Mouse (Mus musculus) hindbrain, embryonic 13.5 days (tissue): ENCODE measurements around the gene Gjb2. TPM values are rescaled to one million over a fixed set of nuclear protein-coding genes. Genes with fewer than 3 reads are reported as not detected.
"Not testable (repeated sequence)": the region's sequence is repeated elsewhere in the genome, so short reads cannot be mapped to it uniquely, and the experiment has no call there.

Experiments used
- ATAC-seq: fragments of 200-750 bp; cut with Nextera tagmentation; 2 replicates; pipeline ENCODE4 v1.8.0; 2017; ENCODE audit warnings: moderate TSS enrichment; ENCODE audit not compliant: low FRiP score
- H3K27ac ChIP-seq: fragments of 300-500 bp; sonication (generic); 2 replicates; pipeline ENCODE4 v1.5.1; 2015; ENCODE audit warnings: inconsistent platforms, mild to moderate bottlenecking, moderate library complexity
- H3K27me3 ChIP-seq: fragments of 300-500 bp; sonication (generic); 2 replicates; pipeline ENCODE4 v1.6.1; 2015; ENCODE audit warnings: mild to moderate bottlenecking, inconsistent platforms
- H3K36me3 ChIP-seq: fragments of 300-500 bp; sonication (generic); 2 replicates; pipeline ENCODE4 v1.6.1; 2015; ENCODE audit warnings: mild to moderate bottlenecking, inconsistent platforms
- H3K4me1 ChIP-seq: fragments of 300-500 bp; sonication (generic); replicated peaks from 2 replicates; pipeline ENCODE4 v1.6.1; 2015; ENCODE audit warnings: inconsistent platforms
- H3K4me2 ChIP-seq: fragments of 300-500 bp; sonication (generic); 2 replicates; pipeline ENCODE4 v1.6.1; 2015; ENCODE audit warnings: inconsistent platforms, mild to moderate bottlenecking, moderate library complexity
- H3K4me3 ChIP-seq: fragments of 300-500 bp; sonication (generic); 2 replicates; pipeline ENCODE4 v1.5.1; 2015; ENCODE audit warnings: mild to moderate bottlenecking, inconsistent platforms
- H3K9ac ChIP-seq: fragments of 300-500 bp; sonication (generic); 2 replicates; pipeline ENCODE4 v1.6.1; 2015; ENCODE audit warnings: mild to moderate bottlenecking, inconsistent platforms
- H3K9me3 ChIP-seq: fragments of 300-500 bp; sonication (generic); 2 replicates; pipeline ENCODE4 v1.6.1; 2016; ENCODE audit warnings: inconsistent platforms
- WGBS: fragments of 180-500 bp; shearing (Covaris S2); methylation state at CpG from one replicate; pipeline ENCODE4 v1.1.7; 2015; 5-methylcytosine and 5-hydroxymethylcytosine counted together
- polyA plus RNA-seq: library from polyadenylated mRNA; unstranded; fragments of >200 nt; fragmentation: Nextera tagmentation; extraction: Ambion mirVana; gene quantifications from 2 replicates; pipeline ENCODE4 v1.2.1, GENCODE M21; 2015

Gjb2 gene
- polyA plus RNA-seq, 1 experiment from 2014 or later, result 15.3 TPM

DNA sequence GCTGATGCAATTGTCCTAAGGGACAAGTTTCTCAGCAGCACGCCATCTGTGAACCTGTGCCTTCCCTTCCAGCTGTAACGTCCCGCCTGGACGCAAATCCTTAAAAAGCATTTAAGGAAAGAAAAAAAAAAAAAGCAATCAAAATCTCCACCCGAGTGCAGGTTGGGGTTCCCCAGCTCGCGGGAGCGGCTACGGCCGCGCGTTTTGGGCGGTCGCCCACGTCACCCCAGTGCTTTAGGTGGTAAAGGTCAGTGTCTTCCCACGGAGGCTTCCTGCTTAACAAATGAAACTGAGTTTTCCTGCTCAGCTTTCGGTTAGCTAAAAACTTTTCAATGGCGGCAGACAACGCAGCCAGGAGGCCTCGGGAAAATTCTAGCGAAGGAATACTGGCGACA is 794 bp downstream of the Gjb2 start:
- Histone ChIP-seq H3K27me3 (peaks cover 79% of the 10 kb centered on the region), H3K27ac (no peak overlapping the region)

GRCm38 (mm10) chr14:57103121-57103520 is 1.4 kb downstream of the Gjb2 start:
- 52% methylated on average over 6 of the region's 6 CpGs for WGBS
- H3K9me3 ChIP-seq, result no peaks in the 10 kb centered on the region
- H3K4me1 ChIP-seq, result peaks cover 21% of the 10 kb centered on the region
- H3K4me2 ChIP-seq, result peak overlapping the region; percentile 96
- no peaks in the 10 kb centered on the region for H3K36me3 ChIP-seq
- H3K27ac ChIP-seq, result no peak overlapping the region
- peaks cover 75% of the 10 kb centered on the region for H3K27me3 ChIP-seq
- no peak overlapping the region for H3K9ac ChIP-seq
- peak overlapping the region; percentile 59; the same call in 1 of the 2 replicates for H3K4me3 ChIP-seq
- ATAC-seq, result no peak

More for the DNA sequence above, 794 bp downstream of the Gjb2 start:
- no peaks in the 10 kb centered on the region for H3K9me3 ChIP-seq
- peak overlapping the region; percentile 59 for H3K4me3 ChIP-seq
- peak overlapping the region; percentile 96 for H3K4me2 ChIP-seq
- under 1% methylated on average over 22 of the region's 22 CpGs for WGBS
- peaks cover 21% of the 10 kb centered on the region for H3K4me1 ChIP-seq
- H3K9ac ChIP-seq, result peak overlapping the region; percentile 68
- no peak for ATAC-seq
- H3K36me3 ChIP-seq, result no peaks in the 10 kb centered on the region

DNA sequence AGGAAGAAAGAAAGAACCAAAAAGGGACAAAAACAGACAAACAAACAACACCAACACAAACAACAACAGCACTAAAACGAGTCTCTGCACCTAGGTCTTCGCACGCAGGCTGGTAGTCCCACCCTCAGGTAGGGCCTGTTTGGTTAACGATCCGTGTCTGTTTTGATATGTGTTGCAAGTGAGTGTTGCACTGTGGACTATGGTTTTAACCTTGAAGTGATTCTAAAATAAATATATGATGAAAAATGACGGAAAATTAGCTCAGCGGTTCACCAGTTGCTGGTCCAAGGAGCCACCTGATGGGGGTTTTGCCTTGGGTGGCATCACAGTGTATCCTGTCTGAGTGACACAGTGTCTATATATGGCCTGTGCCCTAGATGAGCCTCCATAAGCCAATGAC is 2.9 kb downstream of the Gjb2 start:
- Histone ChIP-seq H3K27ac (no peak overlapping the region), H3K9ac (no peak overlapping the region), H3K4me3 (no peak overlapping the region), H3K27me3 (peaks cover 60% of the 10 kb centered on the region), H3K36me3 (no peaks in the 10 kb centered on the region), H3K9me3 (no peaks in the 10 kb centered on the region), H3K4me1 (peaks cover 21% of the 10 kb centered on the region), H3K4me2 (no peak overlapping the region)
- no peak for ATAC-seq
- 89% methylated on average over 7 of the region's 7 CpGs for WGBS

GRCm38 (mm10) chr14:57095855-57096254 is 8.6 kb downstream of the Gjb2 start:
- no peak for ATAC-seq
- Histone ChIP-seq H3K36me3 (no peaks in the 10 kb centered on the region), H3K27me3 (peaks cover 6% of the 10 kb centered on the region), H3K9ac (no peak overlapping the region), H3K27ac (no peak overlapping the region), H3K4me3 (no peak overlapping the region), H3K4me1 (no peaks in the 10 kb centered on the region), H3K9me3 (no peaks in the 10 kb centered on the region), H3K4me2 (no peak overlapping the region)
- 78% methylated on average over 4 of the region's 4 CpGs for WGBS

DNA sequence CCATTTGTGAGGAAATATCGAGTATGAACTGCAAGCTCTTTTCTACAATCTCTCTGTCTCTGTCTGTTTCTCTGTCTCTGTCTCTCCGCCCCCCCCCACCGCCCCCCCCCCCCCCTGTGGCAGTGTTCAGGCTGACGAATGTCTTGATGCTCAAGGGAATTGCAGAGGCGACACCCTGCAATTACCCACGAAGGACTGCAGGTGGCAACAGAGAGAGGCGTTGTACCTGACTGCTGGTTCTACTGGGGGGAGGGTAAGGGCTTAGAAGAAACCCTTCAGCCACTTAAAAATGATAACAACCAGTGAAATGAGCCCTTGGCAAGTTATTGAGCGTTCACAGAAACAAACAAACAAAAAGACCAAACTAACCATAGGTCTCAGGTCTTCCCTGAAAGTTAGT is 11.5 kb downstream of the Gjb2 start:
- WGBS, result 8% methylated on average over 6 of the region's 8 CpGs
- no peaks in the 10 kb centered on the region for H3K36me3 ChIP-seq
- H3K4me3 ChIP-seq, result no peak overlapping the region
- no peaks in the 10 kb centered on the region for H3K9me3 ChIP-seq
- no peak overlapping the region for H3K9ac ChIP-seq
- no peaks in the 10 kb centered on the region for H3K27me3 ChIP-seq
- no peak overlapping the region for H3K4me2 ChIP-seq
- no peak overlapping the region for H3K27ac ChIP-seq
- no peak for ATAC-seq
- H3K4me1 ChIP-seq, result no peaks in the 10 kb centered on the region

GRCm38 (mm10) chr14:57090001-57090400 is 14.5 kb downstream of the Gjb2 start:
- H3K4me3 ChIP-seq, result no peak overlapping the region
- 65% methylated on average over 2 of the region's 2 CpGs for WGBS
- no peaks in the 10 kb centered on the region for H3K9me3 ChIP-seq
- H3K36me3 ChIP-seq, result no peaks in the 10 kb centered on the region
- H3K4me1 ChIP-seq, result no peaks in the 10 kb centered on the region
- H3K4me2 ChIP-seq, result no peak overlapping the region
- H3K9ac ChIP-seq, result no peak overlapping the region
- no peaks in the 10 kb centered on the region for H3K27me3 ChIP-seq
- H3K27ac ChIP-seq, result no peak overlapping the region
- no peak for ATAC-seq

- H3K27ac ChIP-seq, result no peak overlapping the region
- no peak overlapping the region for H3K4me2 ChIP-seq
- WGBS, result 88% methylated on average over 7 of the region's 7 CpGs
- no peaks in the 10 kb centered on the region for H3K9me3 ChIP-seq
- no peak overlapping the region for H3K4me3 ChIP-seq
- H3K36me3 ChIP-seq, result no peaks in the 10 kb centered on the region
- ATAC-seq, result no peak
- no peaks in the 10 kb centered on the region for H3K27me3 ChIP-seq
- no peaks in the 10 kb centered on the region for H3K4me1 ChIP-seq
- H3K9ac ChIP-seq, result no peak overlapping the region
Measured at GRCm38 (mm10) chr14:57089107-57089506, 15.4 kb downstream of the Gjb2 start.

DNA sequence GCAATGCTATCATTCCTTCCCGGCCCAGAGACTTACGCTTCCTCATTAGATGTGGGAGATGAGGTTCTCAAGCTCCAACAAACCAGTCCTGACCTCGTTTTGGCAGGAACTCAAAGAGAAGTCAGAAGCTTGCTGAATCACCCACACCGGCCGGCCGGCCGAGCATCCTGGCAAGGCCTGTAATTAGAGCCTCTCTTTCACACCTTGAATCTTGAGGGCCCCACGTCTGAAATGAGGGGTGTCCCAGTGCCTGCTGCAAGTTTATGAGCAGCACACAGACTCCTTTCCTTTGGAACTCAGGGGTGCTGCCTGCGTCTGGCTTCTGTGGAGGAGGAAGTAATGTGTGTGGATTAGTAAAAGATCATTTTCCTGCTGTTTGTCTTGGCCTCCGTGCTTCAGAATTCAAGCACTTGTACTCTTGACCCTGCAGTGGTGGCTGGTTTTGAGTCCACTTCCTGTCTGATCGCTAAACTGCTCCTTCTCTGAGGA is 20.3 kb downstream of the Gjb2 start:
- Histone ChIP-seq H3K4me3 (no peak overlapping the region), H3K27ac (no peak overlapping the region), H3K4me2 (no peak overlapping the region), H3K9ac (no peak overlapping the region), H3K27me3 (no peaks in the 10 kb centered on the region), H3K4me1 (no peaks in the 10 kb centered on the region), H3K9me3 (no peaks in the 10 kb centered on the region), H3K36me3 (no peaks in the 10 kb centered on the region)
- 81% methylated on average over 11 of the region's 11 CpGs for WGBS
- ATAC-seq, result no peak

GRCm38 (mm10) chr14:57082863-57083262 is 21.6 kb downstream of the Gjb2 start:
- Histone ChIP-seq H3K4me3 (no peak overlapping the region), H3K27me3 (no peaks in the 10 kb centered on the region), H3K27ac (no peak overlapping the region), H3K4me2 (no peak overlapping the region), H3K9me3 (no peaks in the 10 kb centered on the region), H3K9ac (no peak overlapping the region), H3K4me1 (no peaks in the 10 kb centered on the region), H3K36me3 (no peaks in the 10 kb centered on the region)
- WGBS, result 94% methylated on average over 1 of the region's 1 CpGs
- no peak for ATAC-seq

GRCm38 (mm10) chr14:57075537-57075936 is 29.0 kb downstream of the Gjb2 start:
- WGBS, result 87% methylated on average over 6 of the region's 6 CpGs
- no peak overlapping the region for H3K9ac ChIP-seq
- no peaks in the 10 kb centered on the region for H3K27me3 ChIP-seq
- no peak overlapping the region for H3K27ac ChIP-seq
- ATAC-seq, result no peak
- no peaks in the 10 kb centered on the region for H3K9me3 ChIP-seq
- H3K4me3 ChIP-seq, result no peak overlapping the region
- no peaks in the 10 kb centered on the region for H3K36me3 ChIP-seq
- H3K4me2 ChIP-seq, result no peak overlapping the region
- H3K4me1 ChIP-seq, result no peaks in the 10 kb centered on the region

GRCm38 (mm10) chr14:57069906-57070305 is 34.6 kb downstream of the Gjb2 start:
- not testable (repeated sequence) for H3K4me3 ChIP-seq, H3K27ac ChIP-seq, H3K9me3 ChIP-seq, H3K36me3 ChIP-seq, H3K27me3 ChIP-seq, ATAC-seq, H3K4me1 ChIP-seq, H3K4me2 ChIP-seq, H3K9ac ChIP-seq
- 1% methylated on average over 2 of the region's 2 CpGs for WGBS

GRCm38 (mm10) chr14:57066053-57066452 is 38.4 kb downstream of the Gjb2 start:
- H3K27ac ChIP-seq, result no peak overlapping the region
- ATAC-seq, result no peak
- H3K4me1 ChIP-seq, result no peaks in the 10 kb centered on the region
- no peaks in the 10 kb centered on the region for H3K9me3 ChIP-seq
- no peaks in the 10 kb centered on the region for H3K27me3 ChIP-seq
- no peaks in the 10 kb centered on the region for H3K36me3 ChIP-seq
- no peak overlapping the region for H3K9ac ChIP-seq
- no peak overlapping the region for H3K4me2 ChIP-seq
- no peak overlapping the region for H3K4me3 ChIP-seq

GRCm38 (mm10) chr14:57060052-57060451 is 44.5 kb downstream of the Gjb2 start:
- H3K9me3 ChIP-seq, H3K36me3 ChIP-seq, H3K27ac ChIP-seq, ATAC-seq, H3K9ac ChIP-seq, H3K4me2 ChIP-seq, H3K4me3 ChIP-seq: not testable (repeated sequence)
- Histone ChIP-seq H3K4me1 (peaks cover 13% of the 10 kb centered on the region), H3K27me3 (peaks cover 45% of the 10 kb centered on the region)
- WGBS, result 0% methylated on average over 1 of the region's 1 CpGs
